Mouse (Mus musculus) c-Kit-positive CD71-positive TER-119-positive erythroid progenitor cells, embryonic 14.5 days (primary cell): ENCODE measurements around the gene Plcxd1.
"Not testable (repeated sequence)": the region's sequence is repeated elsewhere in the genome, so short reads cannot be mapped to it uniquely, and the experiment has no call there.

Experiments
- DNase-seq: peaks from one replicate; pipeline ENCODE4 v3.0.0-alpha.2; 2013; ENCODE audit warnings: low spot score

Plcxd1 gene

DNA sequence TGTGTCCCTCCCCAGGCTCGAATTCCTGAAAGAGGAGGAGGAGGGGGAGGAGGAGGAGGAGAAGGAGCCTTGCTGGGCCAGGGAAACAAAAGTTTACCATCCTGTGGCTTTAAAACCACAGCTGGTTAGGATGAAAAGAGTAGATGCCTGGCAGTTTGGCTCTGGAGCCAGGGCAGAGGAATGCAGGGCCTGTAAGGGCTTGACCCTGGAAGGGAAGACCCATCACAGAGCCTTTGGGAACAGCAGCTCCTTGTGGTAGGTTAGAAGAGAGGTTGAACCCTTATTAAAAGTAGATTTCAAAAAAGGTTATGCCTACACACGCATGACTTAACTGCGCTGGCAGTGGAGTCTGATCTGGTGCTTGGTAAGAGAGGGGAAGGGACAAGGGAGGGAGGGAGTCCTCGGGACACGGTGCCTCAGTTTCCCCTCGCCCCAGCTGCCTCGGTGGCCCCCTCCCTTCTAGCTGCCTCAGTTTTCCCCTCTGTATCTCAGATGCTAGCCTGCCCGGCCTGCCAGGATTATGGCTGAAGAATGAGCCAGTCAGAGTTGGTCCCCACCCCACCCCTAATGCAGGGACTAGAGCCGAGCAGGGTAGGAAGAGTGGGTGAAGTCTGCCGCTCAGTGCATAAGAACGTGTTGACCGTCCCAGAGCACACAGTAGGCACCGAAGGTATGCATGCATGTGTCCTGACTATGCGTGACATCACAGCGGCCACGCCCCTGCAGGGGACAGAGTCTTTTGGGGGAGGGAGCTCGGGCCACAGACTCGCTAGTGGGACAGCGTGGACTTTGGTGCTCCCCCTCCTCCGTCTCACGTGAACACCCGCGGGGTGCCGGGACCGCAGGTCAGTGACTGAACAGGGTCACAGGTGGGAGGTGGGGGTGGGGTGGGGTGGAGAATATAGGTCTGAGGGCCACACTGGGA, at the start of gene Plcxd1:
Plcxd1 (plus strand) TSS at position 314 of the 925 bp plus-strand sequence.
- no peak for DNase-seq

DNA sequence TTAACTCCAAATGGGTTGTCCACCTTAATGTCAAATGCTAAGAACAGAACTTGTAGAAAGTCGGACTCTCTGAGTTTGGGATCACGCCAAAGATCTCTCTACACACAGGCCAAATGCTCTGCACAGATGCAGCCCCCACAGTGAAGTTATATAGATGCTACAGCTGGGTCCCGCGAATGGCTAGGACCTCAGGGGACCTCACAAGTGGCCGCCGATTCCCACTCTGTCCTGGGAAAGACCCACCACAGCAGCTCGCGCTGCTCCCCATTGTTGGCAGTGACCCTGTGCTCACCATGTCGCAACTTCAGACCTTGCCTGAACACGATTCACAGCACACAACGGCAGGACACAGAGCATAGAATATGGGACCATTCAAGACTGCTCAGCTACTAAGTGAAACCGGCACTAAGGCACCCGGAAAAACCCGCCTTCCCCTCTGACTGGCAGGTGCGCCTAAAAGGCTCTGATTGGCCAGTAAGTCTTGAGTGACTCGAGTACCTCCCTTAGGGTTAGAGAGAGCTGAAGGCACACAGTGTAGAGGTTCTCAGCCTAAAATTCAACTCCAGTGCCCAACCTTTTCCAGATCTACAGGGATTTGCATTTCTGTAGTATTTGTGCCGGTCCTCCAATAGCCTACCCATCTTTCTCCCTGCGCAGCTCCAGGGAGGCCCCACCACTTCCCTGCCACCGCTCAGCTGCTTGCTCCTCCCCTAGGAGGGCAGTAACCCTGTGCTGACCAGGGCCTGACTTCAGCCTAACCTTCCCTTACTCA, 41.9 kb upstream of the Plcxd1 start:
- DNase-seq, result peak; percentile 82

DNA sequence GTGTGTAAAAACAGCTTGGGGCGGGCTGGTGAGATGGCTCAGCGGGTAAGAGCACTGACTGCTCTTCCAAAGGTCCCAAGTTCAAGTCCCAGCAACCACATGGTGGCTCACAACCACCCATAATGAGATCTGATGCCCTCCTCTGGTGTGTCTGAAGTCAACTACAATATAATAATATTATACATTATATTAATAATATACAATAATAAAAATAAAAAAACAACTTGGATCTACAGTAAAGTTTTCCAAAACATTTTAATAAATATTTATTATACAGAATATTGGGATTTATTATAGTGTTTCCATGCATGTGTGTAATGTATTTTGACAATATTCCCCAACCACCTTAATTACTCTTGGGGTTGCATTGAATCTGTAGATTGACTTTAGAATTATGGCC, 27.4 kb upstream of the Plcxd1 start, which contains the start of gene Gm17655:
Gm17655 (minus strand) TSS at position 101 of the 400 bp plus-strand sequence.
- DNase-seq, result not testable (repeated sequence)

DNA sequence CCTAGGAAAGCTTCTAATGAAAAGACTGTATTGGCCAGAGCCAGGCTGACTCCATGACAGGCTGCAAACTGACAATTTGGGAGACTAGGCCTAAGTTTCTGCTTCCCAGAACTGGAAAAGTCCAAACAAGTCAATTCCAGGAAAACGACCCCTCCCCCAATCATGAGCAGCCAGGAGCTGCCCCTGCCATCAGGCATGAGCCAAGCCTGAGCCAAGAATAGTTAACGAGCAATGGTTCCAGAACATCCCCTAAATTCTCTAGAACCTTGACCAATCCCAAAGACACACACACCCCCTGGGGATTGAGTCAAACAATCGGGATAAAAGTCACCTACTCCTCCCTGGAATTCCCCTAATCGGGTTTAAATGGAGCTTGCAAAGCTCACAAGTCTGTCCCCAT, 16.8 kb upstream of the Plcxd1 start:
- no peak for DNase-seq

DNA sequence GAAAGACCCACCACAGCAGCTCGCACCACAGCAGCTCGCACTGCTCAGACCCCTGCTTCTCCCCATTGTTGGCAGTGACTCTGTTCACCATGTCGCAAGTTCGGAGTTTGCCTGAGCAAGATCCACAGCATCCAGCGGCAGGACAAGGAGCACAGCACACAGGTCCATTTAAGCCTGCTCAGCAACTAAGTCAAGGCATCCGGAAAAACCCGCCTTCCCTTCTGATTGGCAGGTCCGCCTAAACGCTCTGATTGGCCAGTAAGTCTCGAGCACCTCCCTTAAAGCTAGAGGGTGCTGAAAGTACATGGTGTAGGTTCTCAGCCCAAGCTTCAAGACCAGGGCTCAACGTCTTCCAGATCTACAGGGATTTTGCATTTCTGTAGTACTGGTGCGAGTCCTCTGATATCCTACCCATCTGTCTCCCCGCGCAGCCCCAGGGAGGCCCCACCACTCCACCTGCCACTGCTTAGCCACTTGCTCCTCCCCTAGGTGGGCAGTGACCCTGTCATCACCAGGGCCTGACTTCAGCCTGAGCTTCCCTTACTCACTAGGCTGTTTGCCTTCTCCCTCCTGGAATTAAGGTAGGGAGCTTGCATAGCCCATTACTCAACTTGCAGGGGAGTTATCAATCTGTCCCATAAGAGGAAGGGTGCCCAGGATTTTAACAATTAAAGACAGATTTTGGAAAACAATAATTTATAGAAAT, 13.5 kb upstream of the Plcxd1 start:
- no peak for DNase-seq

DNA sequence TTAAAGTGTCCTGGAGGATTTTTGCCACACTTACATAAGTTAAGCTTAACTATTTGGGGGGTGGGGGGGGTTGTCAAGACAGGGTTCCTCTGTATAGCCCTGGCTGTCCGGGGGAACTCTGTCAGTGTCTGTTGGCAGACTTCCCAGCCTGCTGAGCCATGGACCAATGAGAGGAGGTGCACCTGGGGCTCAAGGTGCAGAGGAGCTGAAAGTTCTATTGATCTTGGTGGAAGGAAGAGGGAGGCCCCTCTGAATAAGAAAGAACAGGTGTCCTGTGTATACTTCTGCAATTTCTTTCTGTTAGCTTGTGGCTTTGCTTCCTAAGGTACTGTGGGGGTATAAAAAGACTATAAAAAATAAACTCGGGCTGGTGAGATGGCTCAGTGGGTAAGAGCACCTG, 8.2 kb upstream of the Plcxd1 start:
- DNase-seq, result no peak

DNA sequence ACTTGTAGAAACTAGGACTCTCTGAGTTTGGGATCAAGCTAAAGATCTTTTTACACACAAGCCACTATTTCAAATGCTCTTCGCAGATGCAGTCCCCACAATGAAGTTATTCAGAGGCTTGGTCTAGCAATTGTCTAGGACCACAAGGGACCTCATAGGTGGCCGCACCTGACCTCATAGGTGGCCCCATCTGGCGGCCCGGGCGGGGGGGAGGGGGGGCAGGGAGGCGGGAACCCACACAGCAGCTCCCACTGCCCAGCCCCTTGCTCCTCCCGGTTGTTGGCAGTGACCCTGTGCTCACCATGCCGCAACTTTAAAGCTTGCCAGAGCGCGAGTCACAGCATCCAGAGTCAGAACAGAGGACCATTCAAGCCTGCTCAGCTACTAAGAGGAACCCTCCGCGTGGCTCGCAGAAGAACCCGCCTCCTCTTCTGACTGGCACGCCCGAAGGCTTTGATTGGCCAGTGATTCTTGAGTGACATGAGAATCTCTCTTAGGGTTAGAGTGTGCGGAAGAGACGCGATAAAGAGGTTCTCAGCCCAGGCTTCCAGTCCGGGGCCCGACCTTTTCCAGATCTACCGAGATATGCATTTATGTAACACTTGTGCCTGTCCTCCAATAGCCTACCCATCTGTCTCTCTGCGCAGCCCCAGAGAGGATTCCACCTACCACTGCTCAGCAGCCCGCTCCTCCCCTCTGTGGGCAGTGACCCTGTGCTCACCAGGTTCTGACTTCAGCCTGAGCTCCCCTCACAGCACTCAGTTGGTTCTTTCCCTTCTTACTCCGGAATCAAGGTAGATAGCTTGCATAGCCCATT, 5.5 kb upstream of the Plcxd1 start, which contains the start of gene Gm35315:
Gm35315 (minus strand) TSS at position 391 of the 817 bp plus-strand sequence.
- peak; percentile 91 for DNase-seq

DNA sequence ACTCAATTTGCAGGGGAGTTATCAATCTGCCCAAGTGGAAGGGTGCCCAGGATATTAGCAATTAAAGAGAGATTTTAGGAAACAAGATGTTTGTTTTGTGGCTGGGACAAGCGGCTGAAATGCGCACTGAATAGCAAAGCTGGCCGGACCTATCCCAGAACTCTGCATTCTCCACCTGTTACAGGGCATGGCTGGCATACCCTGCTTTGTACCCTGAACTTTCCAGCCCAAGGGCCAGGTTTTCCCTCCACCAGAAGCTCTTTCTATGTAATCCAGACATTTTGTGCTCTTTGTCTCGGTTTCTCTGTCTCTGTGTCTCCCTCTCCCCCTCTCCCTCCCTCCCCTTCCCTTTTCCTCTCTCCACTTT, 4.9 kb upstream of the Plcxd1 start:
- DNase-seq, result no peak

DNA sequence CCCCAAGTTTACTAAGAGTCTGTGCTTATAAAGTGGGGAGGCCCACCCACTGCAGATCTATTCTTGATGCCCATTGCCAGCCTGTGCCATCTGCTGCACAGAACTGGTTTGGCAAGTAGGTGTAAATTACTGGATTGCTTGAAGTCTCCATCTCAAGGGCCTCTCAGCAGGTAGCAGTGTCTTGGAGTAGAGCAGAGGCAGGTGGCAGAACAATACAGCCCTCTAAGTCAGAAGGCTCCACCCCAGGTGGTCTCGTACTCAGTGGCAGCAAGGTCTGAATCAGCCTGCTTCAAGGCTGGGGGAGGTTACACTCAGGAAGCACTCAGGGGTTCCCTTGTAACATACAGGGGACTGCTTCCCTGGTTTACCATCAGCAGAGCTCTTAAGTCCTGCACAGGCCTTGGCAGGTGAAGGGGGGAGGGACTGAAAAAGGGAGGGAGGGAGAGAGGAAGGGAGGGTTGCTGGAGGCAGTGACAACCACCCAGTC, 735 bp upstream of the Plcxd1 start:
- DNase-seq, result no peak

DNA sequence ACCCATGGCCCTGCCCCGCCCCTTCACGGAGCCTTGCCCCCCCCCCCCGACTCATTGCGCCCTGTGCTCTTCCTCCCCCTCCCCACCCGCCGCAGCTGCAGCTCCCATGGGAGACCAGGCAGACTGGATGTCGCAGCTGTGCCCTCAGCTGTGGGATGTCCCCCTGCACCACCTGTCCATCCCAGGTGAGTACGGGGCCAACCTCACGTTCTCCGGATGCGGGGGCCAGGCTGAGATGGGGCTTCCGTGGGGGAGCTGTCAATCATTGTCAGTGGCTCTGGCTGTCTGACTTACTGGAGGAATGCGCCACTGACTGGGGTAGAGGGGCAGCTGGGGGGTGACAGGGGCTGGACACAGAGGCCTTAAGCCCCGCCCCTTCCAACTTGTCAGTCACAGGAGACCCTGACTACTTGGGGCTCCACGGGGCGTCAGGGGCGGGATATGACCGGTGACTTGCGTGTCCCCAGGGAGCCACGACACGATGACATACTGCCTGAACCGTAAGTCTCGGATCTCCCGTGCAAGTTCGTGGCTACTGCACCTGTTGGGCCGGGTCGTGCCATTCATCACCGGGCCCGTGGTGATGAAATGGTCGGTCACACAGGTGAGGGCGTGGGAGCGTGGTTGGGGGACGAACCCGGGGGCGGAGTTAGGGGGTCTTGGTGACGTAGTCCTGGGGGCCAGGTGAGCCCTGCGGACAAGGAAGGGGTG, 1.3 kb downstream of the Plcxd1 start:
- DNase-seq, result no peak

DNA sequence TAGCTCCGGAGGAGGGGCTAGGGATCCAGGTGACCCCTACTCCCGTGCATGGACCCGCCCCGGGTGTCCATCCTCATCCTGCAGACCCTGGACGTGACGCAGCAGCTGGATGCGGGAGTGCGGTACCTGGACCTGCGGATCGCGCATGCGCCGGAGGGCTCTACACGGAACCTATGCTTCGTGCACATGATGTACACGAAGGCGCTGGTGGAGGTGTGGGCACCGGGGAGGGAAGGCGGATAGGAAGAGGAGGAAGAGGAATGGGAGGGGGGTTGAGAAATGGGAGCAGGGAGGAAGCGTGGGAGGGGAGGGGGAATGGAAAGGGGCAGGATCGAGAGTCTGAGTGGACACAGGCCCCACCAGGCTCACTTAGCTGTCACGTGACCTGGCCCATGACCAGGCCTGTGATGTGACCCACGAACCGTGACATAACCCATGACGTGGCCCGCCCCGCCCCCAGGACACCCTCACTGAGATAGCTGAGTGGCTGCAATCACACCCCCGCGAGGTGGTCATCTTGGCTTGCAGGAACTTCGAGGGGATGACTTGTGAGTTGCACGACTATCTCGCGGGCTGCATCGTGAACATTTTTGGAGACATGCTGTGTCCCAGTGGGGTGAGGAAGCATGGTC, 2.1 kb downstream of the Plcxd1 start:
- DNase-seq, result no peak

DNA sequence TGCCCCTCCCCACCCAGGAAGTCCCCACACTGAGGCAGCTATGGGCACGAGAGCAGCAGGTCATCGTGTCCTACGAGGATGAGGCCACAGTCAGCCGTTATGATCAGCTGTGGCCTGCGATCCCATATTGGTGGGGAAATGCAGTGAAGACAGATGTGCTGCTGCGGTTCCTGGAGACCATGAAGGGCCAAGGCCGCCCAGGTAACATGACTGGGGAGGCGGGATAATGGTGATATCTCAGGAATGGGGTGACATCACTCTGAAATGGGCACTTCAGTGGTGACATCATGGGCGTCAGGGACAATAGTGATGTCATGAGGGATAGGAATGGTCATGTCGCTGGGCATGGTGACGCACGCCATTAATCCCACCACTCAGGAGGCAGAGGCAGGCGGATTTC, 2.7 kb downstream of the Plcxd1 start:
- DNase-seq, result no peak

DNA sequence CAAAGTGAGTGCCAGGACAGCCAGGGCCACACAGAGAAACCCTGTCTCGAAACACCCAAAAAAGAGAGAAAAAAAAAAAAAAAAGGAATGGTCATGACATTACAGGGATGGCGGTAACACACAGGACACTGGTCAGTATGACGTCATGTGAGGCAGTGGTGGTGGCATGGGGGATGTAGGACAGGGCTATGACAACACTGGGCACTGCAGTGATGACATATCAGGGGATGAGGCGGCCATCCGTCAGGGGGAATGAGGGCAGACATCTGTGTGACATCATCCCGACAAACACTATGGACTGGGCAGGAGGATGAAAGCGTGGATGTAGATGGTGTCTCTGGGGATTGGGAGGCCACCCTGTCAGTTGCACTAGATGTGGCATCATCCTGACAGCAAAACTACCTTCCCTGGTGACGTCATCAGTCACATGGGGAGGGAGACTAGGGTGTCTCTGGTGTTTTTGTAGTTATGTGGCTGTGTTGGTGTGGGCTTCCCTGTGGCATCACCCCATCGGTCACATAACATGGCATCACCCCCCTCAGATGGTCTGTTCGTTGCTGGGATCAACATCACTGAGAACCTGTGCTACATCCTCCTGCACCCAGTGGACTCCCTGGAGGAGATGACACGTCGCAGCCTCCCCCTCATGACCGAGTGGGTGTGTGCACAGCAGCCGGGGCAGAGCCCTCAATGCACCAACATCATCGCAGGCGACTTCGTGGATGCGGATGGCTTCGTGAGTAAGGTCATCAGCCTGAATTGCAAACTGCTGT, 3.3 kb downstream of the Plcxd1 start:
- DNase-seq, result no peak

DNA sequence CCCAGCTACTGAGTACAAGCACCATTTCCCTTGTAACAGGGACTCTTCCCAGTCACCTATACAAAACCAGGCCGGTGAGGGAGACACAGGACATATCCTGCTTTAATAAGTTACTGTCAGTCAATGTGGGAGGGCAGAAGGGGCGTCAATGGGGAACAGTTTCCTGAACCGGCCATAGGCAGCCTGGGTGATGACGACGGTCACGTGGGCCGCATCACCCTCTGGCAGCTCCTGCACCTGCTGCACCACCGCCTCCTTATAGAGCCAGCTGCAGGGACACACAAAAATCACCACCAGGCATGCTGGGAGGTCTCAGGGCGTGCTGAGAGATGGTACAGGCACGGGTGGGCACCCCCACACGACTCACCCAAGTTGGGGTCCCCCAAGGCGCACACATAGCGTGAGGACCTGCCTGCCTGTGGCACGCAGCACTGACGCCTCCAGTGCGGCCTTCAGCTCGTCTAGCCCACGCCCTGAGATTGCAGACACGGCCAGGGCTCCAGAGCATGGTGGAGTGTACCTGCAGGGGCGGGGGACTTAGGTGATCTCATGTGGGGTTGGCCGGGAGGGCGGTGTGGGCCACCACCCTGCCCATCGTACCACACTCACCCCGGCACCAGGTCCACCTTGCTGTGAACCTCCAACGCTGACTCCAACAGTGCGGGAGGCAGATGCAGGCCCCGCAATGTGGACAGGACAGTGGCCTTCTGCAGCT, 4.3 kb downstream of the Plcxd1 start:
- no peak for DNase-seq

DNA sequence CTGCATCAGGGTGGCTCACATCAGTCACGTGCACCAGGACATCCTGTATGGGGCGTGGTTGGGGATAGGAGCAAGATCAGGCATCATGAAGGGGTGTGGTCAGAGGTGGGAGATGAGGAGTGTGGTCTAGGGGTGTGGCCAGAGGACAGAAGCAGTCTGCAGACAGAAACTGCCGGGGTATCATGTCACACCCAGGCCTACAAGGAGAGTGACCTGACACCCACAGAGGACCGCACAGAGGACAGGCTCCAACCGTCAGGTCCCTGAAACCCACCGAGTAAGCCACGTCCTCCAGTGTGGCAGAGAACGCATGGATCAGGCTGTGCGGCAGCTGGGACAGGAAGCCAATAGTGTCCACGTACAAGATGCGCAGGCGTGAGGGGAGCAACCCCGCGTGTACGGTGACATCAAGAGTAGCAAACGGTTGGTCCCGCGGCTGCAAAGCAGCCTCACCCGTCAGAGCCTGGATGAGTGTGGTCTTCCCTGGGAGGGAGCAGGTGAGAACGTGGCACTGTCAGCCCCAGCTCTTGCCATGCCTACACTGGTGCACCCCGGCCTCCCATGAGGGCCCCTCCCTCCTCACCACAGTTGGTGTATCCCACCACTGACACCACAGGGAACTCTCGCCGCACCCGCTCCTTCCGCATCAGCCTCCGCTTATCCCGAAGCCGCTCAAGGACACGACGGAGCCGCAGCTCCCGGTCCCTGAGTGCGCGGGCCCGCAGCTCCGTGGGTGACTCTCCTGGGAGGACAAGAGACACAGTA, 5.0 kb downstream of the Plcxd1 start:
- no peak for DNase-seq

DNA sequence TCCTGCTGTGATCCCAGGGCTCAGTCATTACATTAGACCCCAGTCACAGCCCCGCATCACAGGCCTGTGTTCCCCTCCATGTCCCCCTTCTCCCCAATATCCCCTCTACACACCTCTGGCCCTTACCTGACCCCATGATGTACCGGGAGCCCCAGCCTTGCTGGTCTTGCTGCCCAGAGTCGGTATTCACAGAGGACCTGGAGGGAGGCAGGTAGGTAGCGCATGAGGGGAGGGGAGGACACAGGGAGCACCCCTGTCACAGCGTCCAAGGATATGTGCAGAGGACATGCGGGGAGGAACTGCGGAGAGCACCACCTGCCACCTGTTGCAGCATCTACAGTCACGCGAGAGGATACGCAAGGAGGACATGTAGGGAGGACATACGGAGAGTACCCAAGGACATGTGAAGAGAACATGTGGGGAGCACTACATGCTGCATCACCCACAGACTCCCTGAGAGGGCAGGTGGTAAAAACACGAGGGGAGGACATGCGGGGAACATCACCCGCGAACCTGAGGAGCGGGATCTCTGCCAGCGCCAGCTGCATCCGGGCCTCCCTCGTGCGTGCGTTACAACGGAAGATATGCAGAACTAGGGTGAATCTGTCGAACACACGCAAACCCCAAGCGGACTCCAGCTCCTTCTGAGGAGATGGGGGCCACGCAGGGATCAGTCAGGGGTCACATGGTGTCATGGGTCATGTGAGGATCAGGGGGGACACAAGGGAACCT, 6.5 kb downstream of the Plcxd1 start:
- DNase-seq, result no peak

DNA sequence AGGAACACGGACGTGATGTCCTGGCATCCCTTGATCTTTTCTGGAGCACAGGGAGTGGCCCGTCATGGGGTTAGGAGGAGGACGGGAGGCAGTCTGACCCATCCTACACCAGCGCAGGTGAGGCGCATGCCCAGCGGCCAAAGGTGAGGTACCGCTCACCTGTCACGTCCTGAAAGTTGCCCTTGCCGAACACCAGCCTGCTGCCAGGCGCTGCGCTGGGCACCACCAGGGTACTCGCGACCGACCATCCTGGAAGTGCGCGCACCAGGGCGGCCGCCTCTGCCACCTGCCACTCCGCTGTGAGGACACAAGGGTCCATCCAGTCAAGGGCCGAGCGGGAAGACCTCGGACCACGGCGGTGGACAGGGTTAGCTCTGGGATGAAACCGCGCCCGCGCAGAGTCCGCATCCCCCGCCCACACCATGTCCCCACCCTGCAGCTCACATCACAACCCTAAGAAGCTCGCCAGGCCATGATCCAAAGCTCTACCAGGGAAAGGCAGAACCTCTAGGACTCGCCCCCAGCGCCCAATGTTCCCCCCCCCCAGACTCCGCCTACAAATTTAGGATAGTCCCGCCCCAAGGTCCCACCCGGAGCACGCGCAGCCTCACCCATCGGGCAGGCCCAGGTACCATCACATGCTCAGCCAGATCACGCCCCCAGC, 7.3 kb downstream of the Plcxd1 start:
- DNase-seq, result no peak
